Mouse (Mus musculus): ENCODE data around the gene Cdk1.
A peak's percentile ranks its signal among the peaks of the same experiment; 100 is the strongest.

Gene Cdk1

GRCm38 (mm10) chr10:69342328-69342727 lies 10.4 kb downstream of the Cdk1 start:
- no peak for DNase-seq

DNA sequence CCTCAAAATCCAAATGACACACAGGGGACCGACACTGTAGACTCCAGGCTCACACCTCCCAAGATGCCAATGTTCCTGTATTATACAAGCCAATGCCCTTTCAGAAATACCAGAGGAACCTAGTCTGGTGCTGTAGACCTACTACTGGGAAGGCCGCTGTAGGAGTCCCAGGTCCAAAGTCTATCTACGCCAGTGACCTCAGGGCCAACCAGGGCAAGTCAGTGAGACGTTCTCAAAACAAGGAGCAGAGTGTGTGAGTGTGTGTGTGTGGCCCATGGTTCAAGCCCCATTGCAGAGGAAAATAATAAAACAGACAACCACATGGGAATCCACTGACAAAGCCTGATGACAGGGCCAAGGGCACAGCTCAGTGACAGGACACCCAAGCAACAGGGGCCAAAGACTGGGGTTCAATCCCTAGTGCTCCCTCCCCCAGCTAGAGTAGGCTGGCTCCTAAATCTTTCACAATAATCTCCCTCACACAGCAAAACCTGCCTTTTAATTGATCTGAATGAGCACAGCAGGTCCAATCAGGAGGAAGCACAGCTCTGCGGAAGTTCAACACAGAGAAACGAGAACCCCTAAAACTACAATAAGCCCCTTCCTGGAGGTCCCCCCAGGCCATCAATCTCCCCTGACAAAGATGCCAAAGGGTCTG lies 11.0 kb downstream of the Cdk1 start:
- DNase-seq, result no peak

GRCm38 (mm10) chr10:69340001-69340400 lies 12.7 kb downstream of the Cdk1 start:
- DNase-seq, result no peak

- DNase-seq, result no peak
Observed at GRCm38 (mm10) chr10:69336219-69336618, 16.5 kb downstream of the Cdk1 start.

DNA sequence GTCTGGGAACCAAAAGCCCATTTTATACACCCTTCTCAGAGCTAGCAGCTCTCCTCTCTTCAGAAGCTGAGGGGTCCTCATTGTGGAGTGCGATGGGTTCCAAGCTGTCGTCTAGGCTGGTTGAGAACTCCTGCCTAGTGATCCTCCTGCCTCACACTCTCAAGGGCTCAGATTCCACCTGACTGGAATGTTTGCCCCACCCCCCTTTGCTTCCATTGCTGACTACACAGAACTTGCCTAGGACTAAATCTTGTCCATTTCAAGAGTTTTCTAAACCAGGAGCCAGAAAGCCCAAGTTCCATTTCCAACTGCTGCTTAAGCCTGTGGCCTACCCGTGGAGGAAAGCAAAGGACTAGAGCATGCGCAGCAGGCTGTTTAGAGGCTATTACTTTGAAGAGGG lies 17.1 kb downstream of the Cdk1 start:
- no peak for DNase-seq

DNA sequence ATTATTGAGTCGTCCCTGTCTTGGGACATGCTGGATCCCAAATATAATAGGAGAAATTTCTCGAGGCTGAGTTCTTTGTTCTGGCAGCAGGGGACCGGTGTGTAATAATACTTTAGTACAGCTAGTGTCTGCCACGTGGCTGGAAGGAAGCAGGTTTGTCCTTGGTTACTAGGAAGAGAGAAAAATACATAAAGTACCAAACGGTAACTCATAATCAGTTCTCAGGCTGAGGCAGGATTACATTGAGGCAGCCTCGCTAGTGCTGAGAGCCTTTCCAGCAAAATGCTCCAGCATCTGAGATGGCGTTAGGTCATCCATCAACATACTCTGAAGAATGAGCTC lies 17.6 kb downstream of the Cdk1 start:
- no peak for DNase-seq

GRCm38 (mm10) chr10:69334271-69335194 lies 18.2 kb downstream of the Cdk1 start:
- DNase-seq, result no peak

DNA sequence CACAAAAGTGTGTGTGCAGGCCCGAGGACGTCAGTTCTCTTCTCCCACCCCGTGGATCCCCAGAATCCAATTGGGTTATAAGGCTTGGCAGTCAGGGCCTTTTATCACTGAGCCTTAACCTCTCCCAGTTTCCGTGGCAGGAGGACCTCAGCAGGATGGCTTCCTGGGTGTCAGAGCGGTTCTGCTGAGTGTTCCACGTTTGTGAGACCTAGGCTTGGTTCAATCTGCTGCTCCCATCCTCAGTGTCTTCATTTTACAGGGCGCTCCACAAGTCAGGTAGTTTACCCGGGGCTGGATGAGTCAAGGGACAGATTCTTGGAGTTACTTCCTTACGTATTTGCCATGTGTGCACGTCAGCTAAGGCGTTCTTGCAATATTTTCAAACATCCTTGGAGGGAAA lies 19.5 kb downstream of the Cdk1 start:
- DNase-seq, result no peak

GRCm38 (mm10) chr10:69331231-69331630 lies 21.5 kb downstream of the Cdk1 start:
- no peak for DNase-seq

- no peak for DNase-seq
Observed at GRCm38 (mm10) chr10:69328656-69329046, 24.1 kb downstream of the Cdk1 start.

GRCm38 (mm10) chr10:69328029-69328655 lies 24.6 kb downstream of the Cdk1 start:
- DNase-seq, result no peak

DNA sequence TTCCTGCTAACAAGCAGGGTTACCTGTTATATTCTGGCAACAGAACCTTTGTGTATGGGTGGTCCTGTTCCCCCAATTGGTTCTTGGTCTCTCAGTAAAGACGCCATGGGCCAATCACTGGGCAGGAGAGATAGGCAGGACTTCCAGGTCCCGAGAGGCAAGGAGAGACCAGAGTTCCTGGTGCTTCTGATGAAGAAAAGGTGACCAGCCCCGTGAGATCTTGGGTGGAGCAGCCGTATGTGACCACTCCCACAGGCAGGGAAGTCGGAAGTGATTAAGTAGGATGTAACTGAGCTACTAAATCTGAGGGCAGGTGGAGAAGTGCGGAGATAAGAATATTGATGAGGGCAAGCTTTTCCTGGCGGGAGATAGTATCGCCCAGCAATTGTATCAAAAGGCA lies 25.4 kb downstream of the Cdk1 start:
- no peak for DNase-seq

GRCm38 (mm10) chr10:69326433-69326832 lies 26.3 kb downstream of the Cdk1 start:
- peak; percentile 33 for DNase-seq

DNA sequence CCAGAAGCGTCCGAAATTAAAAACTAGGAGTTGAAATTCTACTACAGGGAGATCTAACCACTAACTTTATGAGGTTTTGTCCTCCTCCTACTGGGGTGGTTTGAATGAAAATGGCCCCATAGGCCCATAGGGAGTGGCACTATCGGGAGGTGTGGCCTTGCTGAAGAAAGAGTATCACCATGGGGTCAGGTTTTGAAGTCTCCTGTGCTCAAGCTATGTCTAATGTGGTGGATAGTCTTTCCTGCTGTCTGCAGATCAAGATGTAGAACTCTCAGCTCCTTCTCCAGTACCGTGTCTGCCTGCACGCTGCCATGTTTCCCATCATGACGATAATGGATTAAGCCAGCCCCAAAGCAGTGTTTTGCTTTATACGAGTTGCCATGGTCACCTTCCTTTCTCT lies 27.9 kb downstream of the Cdk1 start:
- no peak for DNase-seq

DNA sequence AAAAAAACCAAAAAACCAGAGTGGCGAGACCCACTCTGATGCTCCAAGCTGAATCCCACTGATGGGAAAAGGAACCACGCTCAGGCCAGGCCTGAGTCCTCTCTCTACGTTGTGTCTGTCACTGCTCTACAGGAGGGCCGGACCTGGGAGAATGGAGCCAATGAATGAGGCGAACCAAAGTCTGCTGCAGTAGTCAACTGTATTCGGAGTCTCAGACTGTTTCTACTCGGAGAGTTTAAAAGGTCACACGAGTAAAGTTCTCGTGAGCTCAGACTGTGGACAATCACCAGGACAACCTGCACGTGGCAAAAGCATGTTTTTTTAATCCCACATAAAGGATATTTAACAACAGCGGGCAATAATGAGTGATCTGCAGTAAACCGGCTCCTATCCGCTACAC lies 28.8 kb downstream of the Cdk1 start:
- no peak for DNase-seq

DNA sequence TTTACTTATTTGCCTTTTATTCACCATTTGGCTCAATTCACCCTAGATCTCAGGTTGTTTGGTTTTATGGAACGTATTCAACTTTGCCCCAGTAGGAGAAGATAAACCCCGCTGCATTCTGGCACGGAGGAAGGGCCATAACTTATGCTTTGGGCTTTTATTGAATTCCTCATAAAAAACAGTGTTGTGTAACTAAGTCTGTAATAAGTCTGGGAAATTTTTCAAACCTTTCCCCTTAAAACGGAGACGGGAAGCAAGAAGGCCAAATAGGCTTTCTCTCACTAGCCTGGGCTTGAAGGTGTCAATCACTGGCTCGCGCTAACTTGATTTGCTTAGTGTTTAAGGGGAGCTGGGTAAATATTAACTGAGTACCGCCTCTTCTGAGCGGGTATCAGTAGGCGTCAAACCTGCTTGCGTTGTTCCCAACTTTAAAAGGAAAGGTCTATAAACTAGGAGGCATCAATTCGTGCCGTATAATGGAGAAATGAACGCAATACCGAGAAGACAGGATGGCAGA lies 31.2 kb downstream of the Cdk1 start:
- DNase-seq, result no peak

DNA sequence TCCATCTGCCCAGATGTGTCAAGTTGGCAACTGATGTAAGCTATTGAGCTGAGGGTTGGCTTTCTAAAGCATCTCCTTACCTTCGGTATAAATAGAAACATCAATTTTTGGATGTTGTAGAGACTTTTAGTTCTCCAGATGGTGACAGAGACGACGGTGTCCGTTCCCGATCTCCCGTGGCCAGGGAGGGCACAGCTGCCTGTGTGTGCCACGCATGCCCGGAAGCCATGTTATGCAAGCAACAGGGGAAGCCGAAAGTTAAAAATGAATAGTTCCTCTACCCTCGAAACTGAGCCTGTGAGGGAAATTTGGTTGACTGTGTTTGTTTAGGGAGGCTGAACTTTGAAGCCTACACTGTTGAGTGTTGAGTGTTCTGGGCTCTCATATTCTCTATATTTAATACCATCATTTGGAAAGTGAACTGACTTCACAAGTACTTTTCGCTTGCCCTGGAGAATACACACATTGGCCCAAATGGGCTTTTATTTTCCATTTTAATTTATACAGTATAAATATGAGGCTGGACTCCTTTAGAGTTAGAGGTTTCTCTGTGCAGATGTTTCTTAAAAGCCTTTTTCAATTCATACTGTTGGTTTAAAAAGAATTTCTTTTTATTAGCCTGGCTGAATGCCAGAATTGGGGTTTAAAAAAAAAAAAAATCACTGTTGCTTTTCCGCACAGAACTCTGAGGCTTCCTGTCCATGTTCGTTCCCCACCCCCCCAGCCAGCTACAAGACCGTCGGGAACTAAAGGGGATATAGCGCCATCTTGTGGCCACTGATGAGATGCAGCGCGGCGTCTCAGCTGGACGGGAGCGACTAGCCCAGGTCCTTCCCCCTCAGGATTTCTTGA lies 31.8 kb downstream of the Cdk1 start:
- peak; percentile 52 for DNase-seq

DNA sequence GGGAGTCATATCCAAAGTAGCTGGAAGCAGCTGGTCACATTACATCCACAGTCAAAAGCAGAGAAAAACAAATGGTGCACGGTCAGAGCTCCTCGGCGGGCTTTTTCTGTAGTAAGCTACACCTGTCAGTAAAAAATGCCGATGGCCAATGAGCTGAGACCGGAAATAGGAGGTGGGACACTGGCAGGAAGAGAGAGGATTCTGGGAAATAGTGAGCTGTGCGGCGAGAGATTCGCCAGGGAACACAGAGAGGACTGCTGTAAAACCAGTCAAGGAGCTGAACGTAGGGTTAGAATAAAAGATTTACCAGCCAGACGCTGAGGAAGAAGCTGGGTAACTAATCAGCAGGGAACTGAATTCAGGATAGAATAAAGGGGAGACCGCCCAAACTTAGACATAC lies 34.2 kb downstream of the Cdk1 start:
- DNase-seq, result no peak

GRCm38 (mm10) chr10:69313944-69314343 lies 38.8 kb downstream of the Cdk1 start:
- no peak for DNase-seq

GRCm38 (mm10) chr10:69311867-69312266 lies 40.9 kb downstream of the Cdk1 start:
- no peak for DNase-seq

- no peak for DNase-seq
Observed at GRCm38 (mm10) chr10:69309109-69309508, 43.6 kb downstream of the Cdk1 start.

DNA sequence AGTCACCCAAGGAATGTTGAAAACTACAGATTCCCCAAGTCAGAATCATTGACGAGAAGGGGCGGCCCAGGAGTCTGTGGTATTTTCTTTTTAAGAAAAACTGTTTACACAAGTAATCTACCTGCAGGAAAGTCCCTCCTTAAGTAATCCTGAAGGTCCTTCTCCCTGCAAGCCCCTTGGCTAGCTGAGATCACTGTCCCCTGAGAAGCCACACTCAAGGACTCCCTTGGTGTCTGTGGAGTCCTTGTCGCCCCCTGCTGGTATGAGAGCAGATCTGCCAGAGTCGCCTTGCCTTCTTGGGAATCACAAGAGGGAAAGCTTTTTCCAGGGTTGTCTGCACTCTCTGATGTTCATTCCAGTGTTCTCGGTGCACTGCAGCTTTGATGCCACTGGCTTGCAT lies 45.7 kb downstream of the Cdk1 start:
- peak; percentile 33 for DNase-seq

- no peak for DNase-seq
Observed at GRCm38 (mm10) chr10:69306205-69306604, 46.5 kb downstream of the Cdk1 start.
